Mouse (Mus musculus) brain, embryonic 14.5 days (tissue): ENCODE measurements at regions not wholly inside any gene's neighbourhood (a gene's known extent, or its start where the extent isn't known, plus 50 kb on each side); places are given as distances from the start of the nearest gene placed in this dataset.

Experiments used
- CTCF ChIP-seq: fragments of 200-500 bp; IDR thresholded peaks from 2 replicates; pipeline ENCODE4 v1.5.1; 2012; ENCODE audit warnings: inconsistent platforms, mild to moderate bottlenecking, moderate library complexity, borderline replicate concordance; ENCODE audit not compliant: insufficient read depth, insufficient read length; ENCODE audit errors: extremely low read depth
- POLR2A ChIP-seq: fragments of 200-500 bp; IDR thresholded peaks from 2 replicates; pipeline ENCODE4 v1.6.1; 2012; ENCODE audit warnings: mild to moderate bottlenecking, inconsistent platforms, borderline replicate concordance; ENCODE audit not compliant: poor library complexity, insufficient read depth, insufficient read length, severe bottlenecking; ENCODE audit errors: extremely low read depth

DNA sequence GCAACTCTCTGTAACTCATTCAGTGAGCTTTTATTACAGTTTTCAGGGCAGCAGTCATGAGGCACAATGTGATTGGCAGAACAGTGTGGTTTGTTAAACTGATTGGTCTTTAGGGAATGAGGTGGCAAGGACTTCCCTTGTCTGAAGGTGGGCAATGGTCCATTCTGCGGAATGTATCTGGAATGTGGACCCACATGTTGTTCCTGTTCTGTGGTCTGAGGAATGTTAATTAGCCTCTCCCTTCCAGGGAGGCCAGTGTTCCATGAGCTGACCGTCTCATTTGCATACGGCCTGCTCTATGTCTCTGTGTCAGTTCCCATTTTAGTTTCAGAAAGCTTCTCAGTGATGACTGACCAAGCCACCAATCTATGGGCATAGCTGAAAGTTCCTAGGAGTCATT, 770.7 kb upstream of the Msl3l2 start:
- TF ChIP-seq CTCF = no peak
- no peak for TF ChIP-seq POLR2A
